In genomic region chr5:127339016-127339435, GRCm38 (mm10) we compare ENCODE assay signal across 13 mouse cellular contexts.
DNase-seq lines count a peak whose midpoint lies in the region; ATAC-seq and TF ChIP-seq lines count a peak whose summit lies in the region.
"Had no signal": no experiment of that assay in that cellular context is flagged by ENCODE, and none has a peak within 500 bp of the region (broad histone marks: within the 10 kb centered on the region; RNA-seq: fewer than 3 reads in every experiment).

No protein-coding gene starts in this region.

- H3K9me3 ChIP-seq in lung, embryonic 16.5 days (ENCODE audit: control insufficient read depth, low read length), result no peaks in the 10 kb centered on the region
- H3K9me3 ChIP-seq in embryonic facial prominence, embryonic 12.5 days, result no peaks in the 10 kb centered on the region
- H3K9me3 ChIP-seq in hindbrain, embryonic 14.5 days (ENCODE audit: control insufficient read depth, low read length), result no peaks in the 10 kb centered on the region
- no peaks in the 10 kb centered on the region for H3K9me3 ChIP-seq in neural tube, embryonic 14.5 days (ENCODE audit: control insufficient read depth, low read length)
- H3K9me3 ChIP-seq in kidney, embryonic 16.5 days (ENCODE audit: low read length), result no peaks in the 10 kb centered on the region

- H3K9ac ChIP-seq in lung, embryonic 16.5 days (ENCODE audit: low read length), result 0 out of 2 replicates have a peak overlapping the region, but pooled peaks have one; percentile 2
- no peak overlapping the region for H3K9ac ChIP-seq in embryonic facial prominence, embryonic 12.5 days
- no peak overlapping the region for H3K9ac ChIP-seq in hindbrain, embryonic 14.5 days
- H3K9ac ChIP-seq in neural tube, embryonic 14.5 days (replicated peaks; ENCODE audit: low read depth, low read length), result no peak overlapping the region
- no peak overlapping the region for H3K9ac ChIP-seq in kidney, embryonic 16.5 days (replicated peaks; ENCODE audit: low read length)

- H3K4me1 ChIP-seq in lung, embryonic 16.5 days (replicated peaks; ENCODE audit: control insufficient read depth, insufficient read depth, low read length), result peaks cover 34% of the 10 kb centered on the region
- peaks cover 39% of the 10 kb centered on the region for H3K4me1 ChIP-seq in embryonic facial prominence, embryonic 12.5 days
- H3K4me1 ChIP-seq in hindbrain, embryonic 14.5 days (replicated peaks; ENCODE audit: control insufficient read depth, insufficient read depth, low read length), result peaks cover 27% of the 10 kb centered on the region; the same call in 1 of the 2 replicates
- peaks cover 29% of the 10 kb centered on the region for H3K4me1 ChIP-seq in neural tube, embryonic 14.5 days (ENCODE audit: control insufficient read depth, insufficient read depth, low read length)
- H3K4me1 ChIP-seq in kidney, embryonic 16.5 days (ENCODE audit: insufficient read depth, low read length), result peaks cover 21% of the 10 kb centered on the region; the same call in 1 of the 2 replicates
- H3K4me1 ChIP-seq in kidney, adult 2 months (ENCODE audit: control insufficient read depth, insufficient read depth, low read length), result no peaks in the 10 kb centered on the region

- no peaks in the 10 kb centered on the region for H3K36me3 ChIP-seq in lung, embryonic 16.5 days (ENCODE audit: control insufficient read depth, insufficient read depth, low read length)
- H3K36me3 ChIP-seq in embryonic facial prominence, embryonic 12.5 days, result no peaks in the 10 kb centered on the region
- no peaks in the 10 kb centered on the region for H3K36me3 ChIP-seq in hindbrain, embryonic 14.5 days (replicated peaks; ENCODE audit: control insufficient read depth, insufficient read depth)
- no peaks in the 10 kb centered on the region for H3K36me3 ChIP-seq in neural tube, embryonic 14.5 days (ENCODE audit: control insufficient read depth, insufficient read depth, low read length)
- no peaks in the 10 kb centered on the region for H3K36me3 ChIP-seq in kidney, embryonic 16.5 days (ENCODE audit: insufficient read depth, low read length)
- H3K36me3 ChIP-seq in kidney, adult 2 months (ENCODE audit: control insufficient read depth, insufficient read depth, low read length), result no peaks in the 10 kb centered on the region

- H3K4me3 ChIP-seq in lung, embryonic 16.5 days (ENCODE audit: low read length), result no peak overlapping the region
- no peak overlapping the region for H3K4me3 ChIP-seq in embryonic facial prominence, embryonic 12.5 days
- H3K4me3 ChIP-seq in hindbrain, embryonic 14.5 days (replicated peaks; ENCODE audit: low read length), result no peak overlapping the region
- no peak overlapping the region for H3K4me3 ChIP-seq in neural tube, embryonic 14.5 days (ENCODE audit: low read depth, low read length)
- H3K4me3 ChIP-seq in kidney, embryonic 16.5 days (ENCODE audit: low read length), result no peak overlapping the region
- no peak overlapping the region for H3K4me3 ChIP-seq in kidney, adult 2 months (ENCODE audit: insufficient read depth, low read depth, low read length)

- peak overlapping the region; percentile 57 for H3K27ac ChIP-seq in lung, embryonic 16.5 days (ENCODE audit: low read length)
- peak overlapping the region; percentile 74 for H3K27ac ChIP-seq in embryonic facial prominence, embryonic 12.5 days
- H3K27ac ChIP-seq in hindbrain, embryonic 14.5 days, result peak overlapping the region; percentile 23; the same call in 1 of the 2 replicates
- H3K27ac ChIP-seq in neural tube, embryonic 14.5 days (ENCODE audit: low read depth, low read length), result peak overlapping the region; percentile 35; the same call in 1 of the 2 replicates
- H3K27ac ChIP-seq in kidney, embryonic 16.5 days (ENCODE audit: low read length), result no peak overlapping the region
- H3K27ac ChIP-seq in kidney, adult 2 months (ENCODE audit: insufficient read depth, low read depth, low read length), result no peak overlapping the region

- WGBS in lung, embryonic 16.5 days, result 17% methylated on average over 5 of the region's 5 CpGs
- 5% methylated on average over 5 of the region's 5 CpGs for WGBS in embryonic facial prominence, embryonic 12.5 days
- WGBS in hindbrain, embryonic 14.5 days, result 7% methylated on average over 5 of the region's 5 CpGs
- 3% methylated on average over 5 of the region's 5 CpGs for WGBS in neural tube, embryonic 14.5 days
- 21% methylated on average over 5 of the region's 5 CpGs for WGBS in kidney, embryonic 16.5 days
- 20% methylated on average over 5 of the region's 5 CpGs for WGBS in kidney, adult 2 months

- no peak overlapping the region for H3K4me2 ChIP-seq in lung, embryonic 16.5 days (ENCODE audit: low read depth, low read length)
- H3K4me2 ChIP-seq in embryonic facial prominence, embryonic 12.5 days (replicated peaks), result peak overlapping the region; percentile 5; the same call in 1 of the 2 replicates
- no peak overlapping the region for H3K4me2 ChIP-seq in hindbrain, embryonic 14.5 days (replicated peaks)
- H3K4me2 ChIP-seq in neural tube, embryonic 14.5 days (ENCODE audit: low read depth, low read length), result no peak overlapping the region
- no peak overlapping the region for H3K4me2 ChIP-seq in kidney, embryonic 16.5 days (replicated peaks; ENCODE audit: low read depth, low read length)

- TF ChIP-seq CTCF in kidney, adult 2 months (conservative IDR thresholded peaks at IDR 0.05; ENCODE audit: insufficient read depth, insufficient read length, low read depth, low read length), result no peak

- TF ChIP-seq POLR2A in kidney, adult 2 months (IDR thresholded peaks at IDR 0.05; ENCODE audit: low read depth, low read length), result no peak

- no peak for DNase-seq in lung, postnatal 25 days (ENCODE audit: low spot score)
- no peak for DNase-seq in hindbrain, embryonic 14.5 days (ENCODE audit: low spot score)
- no peak for DNase-seq in kidney, adult 2 months
- no peak for DNase-seq in testis, postnatal 14 days (ENCODE audit: low spot score)
- DNase-seq: cerebellum, adult 8-10 months; layer of hippocampus, postnatal 36 days; lung, postnatal 14 days had no signal

- H3K27me3 ChIP-seq in lung, embryonic 16.5 days (ENCODE audit: control insufficient read depth, insufficient read depth, low read depth, low read length), result no peaks in the 10 kb centered on the region
- no peaks in the 10 kb centered on the region for H3K27me3 ChIP-seq in embryonic facial prominence, embryonic 12.5 days
- no peaks in the 10 kb centered on the region for H3K27me3 ChIP-seq in hindbrain, embryonic 14.5 days (ENCODE audit: control insufficient read depth, insufficient read depth, low read length)
- no peaks in the 10 kb centered on the region for H3K27me3 ChIP-seq in neural tube, embryonic 14.5 days (ENCODE audit: control insufficient read depth, insufficient read depth, low read length)
- H3K27me3 ChIP-seq in kidney, embryonic 16.5 days (ENCODE audit: insufficient read depth, low read length), result no peaks in the 10 kb centered on the region
- no peaks in the 10 kb centered on the region for H3K27me3 ChIP-seq in kidney, adult 2 months (replicated peaks; ENCODE audit: control insufficient read depth, insufficient read depth, low read length)

- no peak for ATAC-seq in lung, embryonic 16.5 days (ENCODE audit: low read depth)
- ATAC-seq in embryonic facial prominence, embryonic 12.5 days (ENCODE audit: insufficient number of reproducible peaks, insufficient read depth, low FRiP score, low TSS enrichment), result no peak
- no peak for ATAC-seq in hindbrain, embryonic 14.5 days (ENCODE audit: low FRiP score)
- ATAC-seq in neural tube, embryonic 14.5 days (ENCODE audit: low read depth), result peak; percentile 33; the same call in 1 of the 2 replicates
- ATAC-seq in kidney, embryonic 16.5 days (ENCODE audit: low FRiP score, low TSS enrichment), result no peak
- ATAC-seq: CD4-positive, CD25-positive, alpha-beta regulatory T cell, adult 4 months; intestine, embryonic 16.5 days had no signal

Comparison
In these comparisons a context has a peak if more than half of its experiments do, and no peak if none do; other contexts are left out.
1. H3K27ac ChIP-seq: peak in lung, embryonic 16.5 days (single experiment), embryonic facial prominence, embryonic 12.5 days (single experiment), hindbrain, embryonic 14.5 days (single experiment) and neural tube, embryonic 14.5 days (single experiment); none in kidney, embryonic 16.5 days (single experiment) and kidney, adult 2 months (single experiment).